ENCODE assay signal across 8 mouse cellular contexts in the genomic region with DNA sequence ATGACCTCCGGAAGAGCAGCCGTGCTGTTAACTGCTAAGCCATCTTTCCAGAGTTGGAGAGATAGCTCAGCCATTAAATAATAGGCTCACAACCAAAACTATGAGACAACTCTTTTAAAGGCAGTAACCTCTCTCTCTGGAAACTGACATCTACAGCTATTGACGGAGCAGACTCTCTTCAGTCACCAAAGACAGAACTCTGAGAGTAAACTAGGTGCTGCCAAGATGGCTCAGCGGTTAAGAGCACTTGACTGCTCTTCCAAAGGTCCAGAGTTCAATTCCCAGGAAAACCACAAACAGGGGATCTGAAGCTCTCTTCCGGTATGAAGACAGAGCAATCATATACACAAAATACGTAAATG. TPM values are rescaled to one million over a fixed set of nuclear protein-coding genes. Genes with fewer than 3 reads are reported as not detected.
DNase-seq lines count a peak whose midpoint lies in the region; ATAC-seq and TF ChIP-seq lines count a peak whose summit lies in the region.

No protein-coding gene starts in this region.

- H3K4me1 ChIP-seq in heart, embryonic 16.5 days (ENCODE audit: control insufficient read depth, insufficient read depth, low read length) = peaks cover 9% of the 10 kb centered on the region
- peaks cover 0 to 4% of the 10 kb centered on the region in 2 experiments for H3K4me1 ChIP-seq in MEL (ENCODE audit: control insufficient read depth in 1 of 2, insufficient read depth in 2 of 2, low read length in 2 of 2)
- H3K4me1 ChIP-seq in hindbrain, embryonic 11.5 days (replicated peaks; ENCODE audit: control insufficient read depth, insufficient read depth, low read length) = peaks cover 2% of the 10 kb centered on the region; the same call in 1 of the 2 replicates
- peaks cover 22% of the 10 kb centered on the region for H3K4me1 ChIP-seq in midbrain, embryonic 10.5 days

- no peak for ATAC-seq in heart, embryonic 16.5 days (replicated peaks; ENCODE audit: extremely low read depth, insufficient read depth, low FRiP score)
- no peak for ATAC-seq in hindbrain, embryonic 11.5 days (ENCODE audit: low FRiP score)

- TF ChIP-seq POLR2A in MEL (IDR thresholded peaks at IDR 0.05; ENCODE audit: control insufficient read depth in 1 of 2, insufficient read depth in 1 of 2, low read depth in 1 of 2, low read length in 2 of 2, poor library complexity in 1 of 2) = no peak

- TF ChIP-seq EP300 in MEL (IDR thresholded peaks at IDR 0.05; ENCODE audit: low read depth in 1 of 2, low read length in 2 of 2) = no peak

- peak overlapping the region; percentile 91 for H3K4me3 ChIP-seq in heart, embryonic 16.5 days (ENCODE audit: low read length)
- peak overlapping the region; percentile 34 to 59 for H3K4me3 ChIP-seq in MEL (ENCODE audit: control insufficient read depth in 1 of 2, insufficient read depth in 1 of 2, low read depth in 2 of 2, low read length in 2 of 2)
- H3K4me3 ChIP-seq in hindbrain, embryonic 11.5 days (ENCODE audit: low read depth, low read length) = peak overlapping the region; percentile 70
- peak overlapping the region; percentile 92 for H3K4me3 ChIP-seq in midbrain, embryonic 10.5 days

- peak overlapping the region; percentile 77 for H3K4me2 ChIP-seq in heart, embryonic 16.5 days (ENCODE audit: low read depth, low read length)
- H3K4me2 ChIP-seq in hindbrain, embryonic 11.5 days (replicated peaks; ENCODE audit: low read depth, low read length) = peak overlapping the region; percentile 45

- peak overlapping the region; percentile 67; the same call in 1 of the 2 replicates for H3K9ac ChIP-seq in heart, embryonic 16.5 days (ENCODE audit: low read length)
- H3K9ac ChIP-seq in MEL (ENCODE audit: control insufficient read depth, low read depth, low read length, poor library complexity, severe bottlenecking) = peak overlapping the region; percentile 66
- 0 out of 2 replicates have a peak overlapping the region, but pooled peaks have one; percentile 1 for H3K9ac ChIP-seq in hindbrain, embryonic 11.5 days (ENCODE audit: low read depth, low read length)

- no peak for DNase-seq in heart, postnatal 25 days (ENCODE audit: low spot score)
- DNase-seq in MEL (ENCODE audit: low read depth, low spot score) = no peak
- no peak for DNase-seq in hindbrain, embryonic 11.5 days (ENCODE audit: low spot score)
- no peak for DNase-seq in midbrain, embryonic 10.5 days (ENCODE audit: low spot score)
- no peak for DNase-seq in layer of hippocampus, adult 9-10 months (ENCODE audit: low spot score)
- no peak for DNase-seq in thymus, postnatal 14 days
- DNase-seq in thymus, postnatal 4 days = no peak

- no peaks in the 10 kb centered on the region for H3K36me3 ChIP-seq in heart, embryonic 16.5 days (ENCODE audit: control insufficient read depth, insufficient read depth)
- peaks cover 0 to 20% of the 10 kb centered on the region in 2 experiments; a peak in 2 of 4 replicates for H3K36me3 ChIP-seq in MEL (ENCODE audit: control insufficient read depth in 1 of 2, insufficient read depth in 2 of 2, low read length in 2 of 2)
- no peaks in the 10 kb centered on the region for H3K36me3 ChIP-seq in hindbrain, embryonic 11.5 days (ENCODE audit: control insufficient read depth, insufficient read depth, low read length)
- no peaks in the 10 kb centered on the region; the same call in 1 of the 2 replicates for H3K36me3 ChIP-seq in midbrain, embryonic 10.5 days

- H3K9me3 ChIP-seq in heart, embryonic 16.5 days (replicated peaks; ENCODE audit: control insufficient read depth, low read length) = no peaks in the 10 kb centered on the region
- no peaks in the 10 kb centered on the region for H3K9me3 ChIP-seq in MEL (replicated peaks; ENCODE audit: insufficient read depth, low read length)
- H3K9me3 ChIP-seq in hindbrain, embryonic 11.5 days (ENCODE audit: control insufficient read depth, low read length) = no peaks in the 10 kb centered on the region
- no peaks in the 10 kb centered on the region for H3K9me3 ChIP-seq in midbrain, embryonic 10.5 days (replicated peaks)

- no peak for TF ChIP-seq RAD21 in MEL (IDR thresholded peaks at IDR 0.05; ENCODE audit: low read depth, low read length)

- TF ChIP-seq CTCF in MEL (IDR thresholded peaks at IDR 0.05 in 2 of 3, conservative IDR thresholded peaks at IDR 0.05 in 1 of 3; ENCODE audit: control insufficient read depth in 1 of 3, insufficient read depth in 1 of 3, low read depth in 2 of 3, low read length in 3 of 3, poor library complexity in 1 of 3, severe bottlenecking in 1 of 3) = no peak

- H3K79me2 ChIP-seq in MEL (ENCODE audit: control insufficient read depth, insufficient read depth, low read length, poor library complexity) = peaks cover 23% of the 10 kb centered on the region

- no peaks in the 10 kb centered on the region for H3K27me3 ChIP-seq in heart, embryonic 16.5 days (ENCODE audit: control insufficient read depth, insufficient read depth, low read length)
- H3K27me3 ChIP-seq in MEL (ENCODE audit: control insufficient read depth in 1 of 2, insufficient read depth in 2 of 2, low read length in 2 of 2) = no peaks in the 10 kb centered on the region
- no peaks in the 10 kb centered on the region for H3K27me3 ChIP-seq in hindbrain, embryonic 11.5 days (ENCODE audit: control insufficient read depth, insufficient read depth, low read length)
- no peaks in the 10 kb centered on the region for H3K27me3 ChIP-seq in midbrain, embryonic 10.5 days (ENCODE audit: low read depth, poor library complexity, severe bottlenecking)

- intact Hi-C loops in heart, postnatal 25 days (cut with DNase I) = no loop called here

- 13% methylated on average over 6 of the region's 6 CpGs for WGBS in heart, embryonic 16.5 days
- 20% methylated on average over 6 of the region's 6 CpGs for WGBS in hindbrain, embryonic 11.5 days
- WGBS in midbrain, embryonic 10.5 days = 21% methylated on average over 6 of the region's 6 CpGs

- H3K27ac ChIP-seq in heart, embryonic 16.5 days (ENCODE audit: low read length) = peak overlapping the region; percentile 67
- peak overlapping the region; percentile 80 for H3K27ac ChIP-seq in MEL (ENCODE audit: control insufficient read depth, low read depth, low read length)
- no peak overlapping the region for H3K27ac ChIP-seq in hindbrain, embryonic 11.5 days (ENCODE audit: low read depth, low read length)
- H3K27ac ChIP-seq in midbrain, embryonic 10.5 days (replicated peaks) = no peak overlapping the region

TF ChIP-seq in MEL, 35 proteins besides CTCF, POLR2A, EP300 and RAD21:
- TF ChIP-seq POLR2AphosphoS2 (IDR thresholded peaks at IDR 0.05; ENCODE audit: low read length) (no peak), NRF1 (IDR thresholded peaks at IDR 0.05; ENCODE audit: insufficient read depth, low read depth, low read length, poor library complexity, severe bottlenecking) (no peak), TBP (IDR thresholded peaks at IDR 0.05; ENCODE audit: low read depth, low read length) (peak; percentile 97)
TF ChIP-seq in MEL: peak in this region for 1.

RNA-seq across cellular contexts. Expression of gene Imp3, which starts 0.4 kb away (rescaled TPM):
- 64.6 and 68.7 TPM in 2 replicates for polyA plus RNA-seq in heart, embryonic 16.5 days (2015; fragmentation: Nextera tagmentation; extraction: Ambion mirVana)
- 10 to 100 TPM; 53.2 to 54.8 TPM for total RNA-seq in heart, postnatal 25 days (2021)
- 160 and 183 TPM in 2 replicates for total RNA-seq in MEL (2012; rRNA removed)
- 100 to 1,000 TPM in 1 of 2 experiments, not detected in 1; 154 TPM for polyA plus RNA-seq in MEL (2012; ENCODE audit: insufficient read depth in 1 of 2, insufficient read length in 2 of 2, low read depth in 1 of 2, low replicate concordance in 2 of 2, missing spikeins in 1 of 2)
- 66.0 and 70.2 TPM in 2 replicates for polyA plus RNA-seq in hindbrain, embryonic 11.5 days (2014; fragmentation: Nextera tagmentation; extraction: Ambion mirVana)
- 58.4 and 65.2 TPM in 2 replicates for polyA plus RNA-seq in midbrain, embryonic 10.5 days (2016; fragmentation: Nextera tagmentation; extraction: Ambion mirVana)

RNA-seq across cellular contexts. Expression of gene Snx33, which starts 8.7 kb away (rescaled TPM):
- polyA plus RNA-seq in heart, embryonic 16.5 days (2015; fragmentation: Nextera tagmentation; extraction: Ambion mirVana) = 7.5 and 8.2 TPM in 2 replicates
- 10 to 100 TPM in 1 of 2 experiments, 1 to 10 TPM in 1; 8.9 to 12.5 TPM for total RNA-seq in heart, postnatal 25 days (2021)
- total RNA-seq in MEL (2012; rRNA removed) = 2.2 and 2.3 TPM in 2 replicates
- 1 to 10 TPM in 1 of 2 experiments, not detected in 1; 3.5 TPM for polyA plus RNA-seq in MEL (2012; ENCODE audit: insufficient read depth in 1 of 2, insufficient read length in 2 of 2, low read depth in 1 of 2, low replicate concordance in 2 of 2, missing spikeins in 1 of 2)
- polyA plus RNA-seq in hindbrain, embryonic 11.5 days (2014; fragmentation: Nextera tagmentation; extraction: Ambion mirVana) = 3.3 and 3.8 TPM in 2 replicates
- 8.0 and 8.4 TPM in 2 replicates for polyA plus RNA-seq in midbrain, embryonic 10.5 days (2016; fragmentation: Nextera tagmentation; extraction: Ambion mirVana)

RNA-seq across cellular contexts. Expression of gene Snupn, which starts 13.8 kb away (rescaled TPM):
- polyA plus RNA-seq in heart, embryonic 16.5 days (2015; fragmentation: Nextera tagmentation; extraction: Ambion mirVana) = 17.8 and 18.9 TPM in 2 replicates
- 10 to 100 TPM in 1 of 2 experiments, 1 to 10 TPM in 1; 9.9 to 10.1 TPM for total RNA-seq in heart, postnatal 25 days (2021)
- total RNA-seq in MEL (2012; rRNA removed) = 13.0 and 14.6 TPM in 2 replicates
- 10 to 100 TPM in 1 of 2 experiments, not detected in 1; 14.7 TPM for polyA plus RNA-seq in MEL (2012; ENCODE audit: insufficient read depth in 1 of 2, insufficient read length in 2 of 2, low read depth in 1 of 2, low replicate concordance in 2 of 2, missing spikeins in 1 of 2)
- 26.4 and 30.3 TPM in 2 replicates for polyA plus RNA-seq in hindbrain, embryonic 11.5 days (2014; fragmentation: Nextera tagmentation; extraction: Ambion mirVana)
- 29.7 and 30.2 TPM in 2 replicates for polyA plus RNA-seq in midbrain, embryonic 10.5 days (2016; fragmentation: Nextera tagmentation; extraction: Ambion mirVana)

RNA-seq across cellular contexts. Expression of gene Ptpn9, which starts 57.9 kb away (rescaled TPM):
- 12.7 and 14.5 TPM in 2 replicates for polyA plus RNA-seq in heart, embryonic 16.5 days (2015; fragmentation: Nextera tagmentation; extraction: Ambion mirVana)
- total RNA-seq in heart, postnatal 25 days (2021) = 10 to 100 TPM; 10.0 to 10.7 TPM
- 10.6 and 12.0 TPM in 2 replicates for total RNA-seq in MEL (2012; rRNA removed)
- 10 to 100 TPM in 1 of 2 experiments, not detected in 1; 24.3 TPM for polyA plus RNA-seq in MEL (2012; ENCODE audit: insufficient read depth in 1 of 2, insufficient read length in 2 of 2, low read depth in 1 of 2, low replicate concordance in 2 of 2, missing spikeins in 1 of 2)
- 28.1 and 34.0 TPM in 2 replicates for polyA plus RNA-seq in hindbrain, embryonic 11.5 days (2014; fragmentation: Nextera tagmentation; extraction: Ambion mirVana)
- polyA plus RNA-seq in midbrain, embryonic 10.5 days (2016; fragmentation: Nextera tagmentation; extraction: Ambion mirVana) = 18.2 and 19.6 TPM in 2 replicates

Comparison
In these comparisons a context has a peak if more than half of its experiments do, and no peak if none do; other contexts are left out.
1. H3K27ac ChIP-seq: peak in heart, embryonic 16.5 days (single experiment) and MEL (single experiment); none in hindbrain, embryonic 11.5 days (single experiment) and midbrain, embryonic 10.5 days (single experiment).
2. H3K9ac ChIP-seq: peak in every context shown above with its lines; median percentile 67 in heart, embryonic 16.5 days; 66 in MEL; 1 in hindbrain, embryonic 11.5 days.
3. Peak in every context shown above with its lines, with median percentiles within 50 percentile points of each other: H3K4me3 ChIP-seq.